Mouse (Mus musculus) urinary bladder, adult 18-20 months (tissue): ENCODE measurements around the gene Calhm1.
A peak's percentile ranks its signal among the peaks of the same experiment; 100 is the strongest.

Experiments
- DNase-seq, 2 experiments: peaks; one replicate each; pipeline ENCODE4 v3.0.0; 2022; ENCODE audit warnings: low spot score in 2 of 2, mixed read lengths in 2 of 2

The Calhm1 gene

DNA sequence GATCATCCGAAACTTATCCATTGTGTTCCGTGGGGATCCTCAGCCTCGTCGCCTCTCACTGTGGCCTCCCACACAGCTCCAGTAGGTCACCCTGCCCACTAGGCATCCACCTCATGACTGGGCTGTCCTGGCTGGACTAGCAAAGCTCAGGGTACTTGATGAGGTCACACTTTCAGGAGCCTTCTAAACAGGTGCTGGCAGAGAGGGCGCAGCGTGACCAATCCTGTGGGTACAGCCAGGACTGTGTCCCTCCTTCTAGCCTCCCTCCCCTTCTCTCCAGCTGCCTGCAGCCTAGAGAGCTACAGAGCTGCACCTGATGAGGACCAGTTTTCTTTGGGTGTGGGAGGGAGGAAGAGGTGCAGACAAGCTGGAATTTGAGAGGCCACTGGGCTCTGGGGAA, at the start of gene Calhm1:
TSS of gene Calhm1 (minus strand) at position 101 of the 400 bp plus-strand sequence.
- DNase-seq, result no peak

- DNase-seq, result no peak
Observed at GRCm38 (mm10) chr19:47192158-47192557, 48.1 kb upstream of the Calhm1 start.

DNA sequence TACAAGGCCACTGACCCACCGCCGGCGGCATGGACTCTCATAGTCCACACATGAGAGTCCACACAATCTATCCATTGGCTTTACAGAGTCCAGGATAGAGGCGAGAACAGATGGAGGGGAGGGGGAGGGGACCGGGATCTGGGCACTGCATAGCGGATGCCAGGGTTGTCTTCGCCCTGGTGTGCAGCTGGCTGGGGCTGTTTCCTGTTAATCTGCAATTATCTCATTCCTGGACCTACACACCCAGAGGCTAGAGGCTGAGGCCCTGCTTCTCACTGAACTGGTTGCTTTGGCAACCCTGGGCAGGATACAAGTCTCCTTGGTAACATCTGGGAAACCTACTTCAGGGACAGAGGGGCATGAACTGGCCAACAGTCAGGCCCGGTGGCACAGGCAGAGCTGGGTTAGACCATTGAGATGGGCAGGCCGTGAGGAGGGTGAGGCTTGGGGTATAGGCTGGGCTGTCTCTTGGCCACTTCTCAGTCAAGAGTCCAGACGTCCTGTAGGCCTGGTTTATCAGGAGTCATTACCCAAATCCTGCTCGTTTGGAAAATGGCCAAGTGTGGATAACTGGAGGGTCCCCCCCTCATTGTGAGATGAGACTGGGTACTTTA, 44.6 kb upstream of the Calhm1 start:
- DNase-seq, result no peak

- DNase-seq, result no peak
Observed at GRCm38 (mm10) chr19:47186514-47187275, 42.6 kb upstream of the Calhm1 start.

DNA sequence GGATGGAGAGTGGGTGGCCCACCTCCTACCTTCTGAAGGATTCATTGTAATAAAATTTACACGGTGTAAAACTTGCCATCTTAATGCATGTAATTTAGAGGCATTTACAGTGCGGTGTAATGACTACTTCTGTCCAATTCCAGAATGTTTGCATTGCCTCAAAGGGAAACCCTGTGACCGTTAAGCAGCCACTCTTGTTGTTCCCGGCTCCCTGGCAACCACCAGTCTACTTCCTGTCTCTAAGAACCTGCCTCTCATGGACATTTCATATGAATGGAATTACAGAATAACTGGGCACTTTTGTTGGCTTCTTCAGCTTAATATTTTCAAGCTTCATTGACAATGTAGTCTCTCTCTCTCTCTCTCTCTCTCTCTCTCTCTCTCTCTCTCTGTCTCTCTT, 40.7 kb upstream of the Calhm1 start:
- DNase-seq, result no peak

DNA sequence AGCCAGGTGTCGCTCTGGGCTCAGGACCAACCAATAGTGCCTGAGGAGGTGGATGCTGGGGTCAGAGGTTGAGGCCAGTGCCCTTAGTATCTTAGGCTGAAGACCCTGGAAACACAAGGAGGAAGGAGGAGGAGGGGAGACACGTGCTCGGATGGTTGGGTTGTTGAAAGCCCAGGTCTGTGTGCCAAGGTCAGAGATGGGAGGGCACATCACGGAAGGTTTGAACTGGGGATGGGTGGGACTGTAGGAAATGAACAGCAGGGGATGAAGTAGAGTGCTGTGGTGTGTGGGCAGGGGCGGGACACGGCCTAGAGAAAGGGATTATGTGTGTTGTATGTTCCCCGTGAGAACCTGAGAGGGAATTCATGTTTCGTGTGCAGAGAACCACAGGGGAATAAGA, 40.2 kb upstream of the Calhm1 start:
- DNase-seq, result no peak

DNA sequence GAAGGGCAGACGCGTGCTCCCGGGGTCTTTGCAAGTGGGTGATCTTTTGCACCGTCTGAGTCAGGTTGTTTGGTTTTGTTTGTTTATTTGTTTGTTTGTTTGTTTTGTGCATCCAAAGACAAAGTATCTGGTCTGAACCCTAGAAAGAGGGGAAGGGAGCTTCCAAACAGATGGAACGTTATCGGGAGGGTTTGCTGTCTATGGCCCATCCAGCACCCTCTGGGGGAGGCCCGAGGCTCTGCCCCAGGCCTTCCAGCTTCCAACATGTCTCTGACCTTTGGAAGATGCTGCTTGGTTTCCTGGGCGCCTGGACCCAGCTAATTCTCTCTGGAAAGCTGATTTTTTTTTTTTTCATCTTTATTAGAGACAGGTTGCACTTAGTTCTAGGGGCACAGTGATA, 36.0 kb upstream of the Calhm1 start:
- DNase-seq, result no peak

GRCm38 (mm10) chr19:47179272-47179809, 35.3 kb upstream of the Calhm1 start:
- DNase-seq, result peak in 1 of 2 experiments; percentile 49

GRCm38 (mm10) chr19:47178431-47179271, 34.6 kb upstream of the Calhm1 start, which contains the start of gene Neurl1a:
Neurl1a (plus strand) TSS chr19:47178820.
- DNase-seq, result peak; percentile 28 to 51

- no peak for DNase-seq
Observed at GRCm38 (mm10) chr19:47178001-47178400, 33.9 kb upstream of the Calhm1 start.

GRCm38 (mm10) chr19:47176916-47177505, 33.0 kb upstream of the Calhm1 start:
- no peak for DNase-seq

GRCm38 (mm10) chr19:47175472-47175871, 31.4 kb upstream of the Calhm1 start:
- no peak for DNase-seq

GRCm38 (mm10) chr19:47174515-47174914, 30.5 kb upstream of the Calhm1 start:
- no peak for DNase-seq

GRCm38 (mm10) chr19:47168793-47169412, 24.8 kb upstream of the Calhm1 start:
- DNase-seq, result peak; percentile 67 to 84

DNA sequence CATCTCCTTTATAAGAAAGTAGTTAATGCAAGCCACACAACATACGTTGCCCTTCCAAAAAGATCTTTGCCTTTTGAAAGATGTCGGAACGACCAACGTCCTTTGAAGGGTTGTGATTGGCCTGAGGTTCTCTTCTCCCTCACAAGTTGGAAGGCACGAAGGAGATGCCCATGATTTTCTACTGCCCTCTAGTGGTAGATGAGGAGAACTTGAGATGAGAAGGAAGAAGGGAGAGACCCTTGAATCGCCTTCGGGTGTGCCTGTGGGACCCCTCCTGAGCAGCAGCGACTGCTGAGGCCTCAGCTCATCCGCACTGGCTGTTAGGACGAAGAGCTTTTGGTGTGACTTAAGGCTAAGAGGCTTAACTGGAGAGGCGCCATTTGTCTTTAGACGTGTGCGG, 24.2 kb upstream of the Calhm1 start:
- DNase-seq, result peak in 1 of 2 experiments; percentile 35

GRCm38 (mm10) chr19:47167617-47168214, 23.7 kb upstream of the Calhm1 start:
- no peak for DNase-seq

DNA sequence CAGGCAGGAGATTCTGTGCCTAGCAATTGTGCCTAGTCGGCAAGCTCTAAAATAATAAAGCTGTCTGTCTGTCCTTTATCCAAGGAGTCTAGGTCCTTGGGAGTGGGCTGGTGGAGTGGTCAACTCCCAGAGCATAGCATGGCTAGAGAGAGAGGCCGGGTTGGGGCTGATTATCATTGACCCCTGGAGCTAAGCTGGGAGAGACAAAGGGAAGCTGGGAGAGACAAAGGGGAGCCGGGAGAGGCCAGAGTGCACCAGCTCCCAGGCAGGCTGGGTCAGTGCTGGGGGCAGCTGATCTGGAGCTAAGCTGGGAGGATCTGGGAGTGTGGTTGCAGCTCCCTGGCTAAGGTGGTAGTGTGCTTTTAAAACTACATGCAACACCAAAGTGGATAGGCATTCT, 22.7 kb upstream of the Calhm1 start:
- no peak for DNase-seq

DNA sequence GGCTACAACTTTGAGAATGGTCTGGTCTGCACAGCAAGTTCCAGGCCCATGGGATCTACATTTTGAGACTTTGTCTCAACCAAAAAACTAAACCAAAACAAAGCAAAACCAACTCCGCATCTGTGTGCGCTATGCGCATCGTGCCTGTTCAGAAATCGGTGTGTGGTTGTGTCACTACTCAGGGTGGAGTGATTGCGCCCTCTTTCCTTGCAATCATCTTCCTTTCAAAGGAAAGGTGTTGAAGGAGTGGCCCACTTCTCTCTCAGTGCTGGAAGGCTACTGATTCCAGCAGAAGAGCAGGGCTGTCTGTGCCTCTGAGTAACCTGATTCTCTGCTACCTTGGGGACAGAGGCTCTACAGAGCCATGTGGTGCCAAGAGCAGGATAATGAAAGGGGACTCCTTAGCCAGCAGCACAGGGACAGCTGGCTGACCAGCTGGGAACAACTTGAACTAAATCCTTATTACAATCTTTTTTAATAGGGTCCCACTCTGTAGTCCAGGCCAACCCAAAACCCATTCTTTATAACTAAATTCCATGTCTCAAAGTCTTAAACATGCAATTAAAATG, 19.2 kb upstream of the Calhm1 start:
- DNase-seq, result no peak

- no peak for DNase-seq
Observed at GRCm38 (mm10) chr19:47161669-47162068, 17.6 kb upstream of the Calhm1 start.

GRCm38 (mm10) chr19:47157664-47158063, 13.6 kb upstream of the Calhm1 start, which contains the start of gene Calhm3:
Calhm3 (minus strand) TSS chr19:47157764.
- no peak for DNase-seq
